Mouse (Mus musculus) ES-E14 (cell line): ENCODE results near the gene Casp8.
"Not testable (repeated sequence)": the region's sequence is repeated elsewhere in the genome, so short reads cannot be mapped to it uniquely, and the experiment has no call there.

ENCODE experiments used
- CHD2 ChIP-seq: IDR thresholded peaks from 2 replicates; pipeline ENCODE4 v1.6.1; 2014; ENCODE audit warnings: mild to moderate bottlenecking, low read depth, low read length, inconsistent platforms
- MAFK ChIP-seq: IDR thresholded peaks from 2 replicates; pipeline ENCODE4 v1.6.1; 2014; ENCODE audit warnings: mild to moderate bottlenecking, low read depth, low read length, inconsistent platforms; ENCODE audit not compliant: insufficient read depth
- ZC3H11A ChIP-seq: IDR thresholded peaks from 2 replicates; pipeline ENCODE4 v1.6.1; 2012; ENCODE audit warnings: low read depth, mild to moderate bottlenecking, inconsistent platforms, low read length, borderline replicate concordance

DNA sequence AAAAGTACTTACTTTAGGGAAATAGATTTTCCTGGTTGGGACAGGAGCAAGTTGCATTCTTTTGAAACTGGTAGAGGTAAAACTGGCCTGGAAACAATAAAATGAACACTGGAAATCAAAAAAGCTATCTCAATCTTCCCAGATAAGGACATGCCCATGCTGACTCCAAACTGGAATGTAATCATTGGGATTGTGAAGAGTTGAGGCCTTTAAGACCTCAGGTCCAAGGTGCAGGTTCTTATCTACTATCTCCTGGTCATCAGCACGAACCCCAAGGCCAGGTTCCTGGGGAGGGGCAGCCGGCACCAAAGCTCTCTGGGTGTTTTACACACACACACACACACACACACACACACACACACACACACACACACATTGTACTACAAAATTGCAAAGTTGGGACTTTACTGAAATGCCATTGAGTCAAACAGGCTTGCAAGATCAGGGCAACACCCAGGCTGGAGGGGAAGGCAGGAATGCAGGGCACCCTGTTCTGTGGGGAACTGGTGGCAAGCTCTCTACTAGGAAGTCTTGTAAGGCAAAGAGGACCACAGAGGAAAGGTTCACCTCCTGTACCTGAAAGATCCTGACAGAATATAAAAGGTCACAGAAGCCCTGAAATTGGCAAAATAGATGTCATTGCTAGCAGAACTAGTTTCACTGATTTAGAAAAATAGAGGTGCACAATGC, 96.5 kb downstream of the Casp8 start:
- not testable (repeated sequence) for TF ChIP-seq ZC3H11A, MAFK, CHD2
